Mouse (Mus musculus) hindlimb bud, embryonic 11.5 days (tissue): Measurements from ENCODE around the gene Naaladl1.
"Not testable (repeated sequence)": the region's sequence is repeated elsewhere in the genome, so short reads cannot be mapped to it uniquely, and the experiment has no call there.

Experiments used
- DNase-seq: peaks from one replicate; pipeline ENCODE4 v3.0.0-alpha.2; 2012; ENCODE audit warnings: low read depth, low spot score; ENCODE audit errors: extremely low spot score

The Naaladl1 gene

GRCm38 (mm10) chr19:6127760-6128341, 22.3 kb downstream of the Naaladl1 start, which contains the start of gene Snx15:
Gene Snx15, minus strand, starts transcription at chr19:6128304.
- peak; percentile 88 for DNase-seq

DNA sequence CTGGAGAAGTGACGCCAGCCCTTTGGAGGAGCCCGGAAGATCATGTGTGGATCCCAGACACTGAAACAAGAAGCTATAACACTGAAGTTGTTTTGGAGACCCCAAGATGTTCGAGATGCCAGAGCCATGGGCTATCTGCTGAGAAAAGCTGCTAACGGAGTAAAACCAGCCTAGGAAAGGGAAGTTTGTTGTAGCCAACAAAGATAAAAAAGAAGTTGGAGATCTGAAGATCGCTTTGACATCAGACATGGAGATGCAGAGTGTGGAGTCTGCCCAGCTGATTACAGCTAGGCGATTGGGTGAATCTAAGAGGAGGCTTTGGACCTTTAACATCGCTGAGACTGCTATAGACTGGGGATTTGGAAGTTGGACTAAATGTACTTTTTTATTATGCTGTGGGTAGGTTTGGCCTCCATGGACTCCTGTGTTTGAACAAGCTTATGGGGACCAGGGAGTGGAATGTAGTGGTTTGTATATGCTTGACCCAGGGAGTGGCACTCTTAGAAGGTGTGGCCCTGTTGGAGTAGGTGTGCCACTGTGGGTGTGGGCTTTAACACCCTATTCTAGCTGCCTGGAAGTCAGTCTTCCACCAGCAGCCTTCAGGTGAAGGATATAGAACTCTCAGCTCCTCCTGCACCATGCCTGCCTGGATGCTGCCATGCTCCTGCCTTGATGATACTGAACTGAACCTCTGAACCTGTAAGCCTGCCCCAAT, 25.0 kb downstream of the Naaladl1 start:
- not testable (repeated sequence) for DNase-seq

GRCm38 (mm10) chr19:6132171-6132827, 26.7 kb downstream of the Naaladl1 start:
- DNase-seq, result no peak

DNA sequence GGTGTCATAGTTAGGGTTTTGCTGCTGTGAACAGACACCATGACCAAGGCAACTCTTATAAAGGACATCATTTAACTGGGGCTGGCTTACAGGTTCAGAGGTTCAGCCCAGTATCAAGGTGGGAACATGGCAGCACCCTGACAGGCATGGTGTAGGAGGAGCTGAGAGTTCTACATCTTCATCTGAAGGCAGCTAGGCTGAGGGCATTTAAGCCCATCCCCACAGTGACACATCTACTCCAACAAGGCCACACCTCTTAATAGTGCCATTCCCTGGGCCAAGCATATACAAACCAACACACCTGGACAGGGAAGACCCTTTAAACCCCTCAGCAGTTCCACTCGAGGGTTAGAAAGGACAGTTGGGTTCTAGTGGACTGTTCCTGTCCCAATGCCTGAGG, 27.6 kb downstream of the Naaladl1 start:
- DNase-seq, result not testable (repeated sequence)

DNA sequence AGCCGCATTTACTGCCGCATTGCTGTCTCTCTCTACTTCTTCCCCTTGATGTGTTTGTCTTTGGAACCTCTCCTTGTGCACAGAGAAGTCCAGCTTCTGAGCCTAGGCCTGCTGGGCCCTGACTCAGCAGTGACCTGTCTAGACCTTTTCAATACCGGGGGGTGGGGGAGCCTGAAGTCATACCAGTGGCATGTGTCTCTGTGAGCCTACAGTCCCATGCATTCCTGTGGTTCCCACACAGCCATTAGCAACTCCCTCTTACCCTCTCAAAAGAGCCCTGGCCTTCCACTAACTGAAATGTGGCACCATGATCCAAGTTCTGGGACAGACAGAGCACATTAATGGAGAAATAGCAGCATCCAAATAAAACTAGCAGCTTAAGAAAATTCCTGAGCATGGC, 30.8 kb downstream of the Naaladl1 start:
- DNase-seq, result no peak

DNA sequence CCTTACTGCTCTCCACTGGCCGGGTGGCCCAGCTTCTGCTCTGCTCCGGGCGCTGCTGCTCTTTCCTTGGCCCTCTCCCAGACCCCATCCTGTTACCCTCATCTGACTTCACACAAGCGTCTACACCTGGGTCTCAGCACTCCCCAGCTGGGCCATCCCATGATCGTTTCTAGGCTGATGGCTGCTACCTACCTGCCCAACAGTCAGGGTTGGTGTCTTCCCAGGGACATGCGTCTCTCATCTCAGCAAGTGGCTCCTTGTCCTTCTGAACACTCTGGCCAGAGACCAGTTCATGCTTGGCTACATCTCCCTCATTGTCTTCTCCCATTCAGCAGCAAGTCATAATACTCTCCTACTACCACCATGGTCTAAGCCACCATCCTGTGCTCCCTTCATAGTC, 34.1 kb downstream of the Naaladl1 start:
- no peak for DNase-seq

DNA sequence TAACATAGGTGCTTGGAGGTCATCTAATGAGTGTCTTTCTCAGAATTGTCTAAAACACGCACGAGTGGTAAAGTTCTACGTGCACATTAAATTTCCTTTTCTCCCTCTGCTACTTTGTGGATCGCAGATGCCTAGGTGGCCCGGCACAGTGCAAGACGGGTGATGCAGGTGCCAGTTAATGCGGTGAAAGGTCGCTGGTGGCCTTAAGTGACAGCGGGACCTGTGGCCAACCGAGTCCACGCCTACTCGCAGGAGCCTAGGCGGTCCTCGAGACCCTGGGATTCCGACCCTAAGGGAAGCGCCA, 34.7 kb downstream of the Naaladl1 start:
- no peak for DNase-seq

GRCm38 (mm10) chr19:6140678-6141393, 35.3 kb downstream of the Naaladl1 start, which contains the start of gene Batf2:
Gene Batf2, plus strand, starts transcription at chr19:6140983.
- DNase-seq, result peak; percentile 90

- peak; percentile 87 for DNase-seq
These were observed 35.8 kb downstream of the Naaladl1 start, which contains the start of gene Arl2 for GRCm38 (mm10) chr19:6141394-6141749. Gene Arl2, minus strand, starts transcription at chr19:6141548.

DNA sequence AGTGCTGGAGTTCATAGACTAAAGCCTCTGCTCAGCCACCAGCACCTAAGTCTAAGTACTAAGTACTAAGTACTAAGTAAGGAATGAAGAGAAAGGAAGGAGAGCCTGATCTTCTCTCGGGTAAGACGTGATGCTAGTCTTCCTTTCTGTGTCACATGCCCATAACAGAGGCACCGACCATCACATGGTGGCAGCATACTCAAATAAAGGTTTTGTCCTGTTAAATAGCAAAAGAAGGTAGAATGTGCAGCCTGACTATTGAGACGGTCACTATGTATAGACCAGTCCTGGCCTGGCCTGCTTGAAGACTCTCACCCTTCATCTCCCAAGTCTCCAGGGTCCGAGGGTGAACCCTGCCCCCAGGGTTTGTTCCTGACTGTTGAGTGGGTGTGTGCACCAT, 39.3 kb downstream of the Naaladl1 start:
- no peak for DNase-seq

DNA sequence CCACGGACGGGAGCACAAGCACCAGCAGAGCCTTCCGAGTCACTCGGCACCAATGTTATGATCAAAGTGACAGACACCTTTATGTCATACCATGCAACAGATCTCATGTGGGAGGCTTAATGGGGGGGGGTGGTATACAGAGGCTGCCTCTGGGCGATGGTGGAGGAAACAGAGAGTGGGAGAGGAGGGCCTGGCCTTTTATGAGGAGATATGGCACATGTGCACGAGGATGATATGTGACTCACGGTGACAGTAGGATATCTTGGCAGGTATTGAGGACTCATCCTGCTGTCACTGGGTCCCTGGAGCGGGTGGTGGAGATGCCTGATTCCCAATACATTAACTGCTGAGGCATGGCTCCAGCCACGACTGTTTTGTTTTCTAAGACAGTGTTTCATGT, 49.6 kb downstream of the Naaladl1 start:
- no peak for DNase-seq

DNA sequence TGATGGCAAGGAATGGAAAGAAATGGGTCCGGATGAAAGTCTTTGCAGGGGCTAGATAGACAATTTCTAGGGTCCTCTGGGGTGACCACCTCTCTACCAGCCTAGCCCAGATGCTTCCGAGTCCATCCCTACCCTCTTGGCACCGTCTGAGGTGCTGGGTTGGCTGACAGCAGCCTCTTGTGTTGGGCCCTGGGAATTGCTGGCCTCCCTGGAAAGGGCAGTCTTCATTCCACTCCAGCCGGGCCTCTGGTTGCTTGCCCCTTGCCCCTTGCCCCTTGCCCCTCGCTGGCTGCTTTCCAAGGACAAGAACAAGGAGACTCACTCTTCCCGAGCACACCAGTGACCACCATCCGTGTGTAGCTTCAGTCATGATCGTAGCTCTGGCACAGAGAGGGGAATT, 50.8 kb downstream of the Naaladl1 start:
- no peak for DNase-seq

GRCm38 (mm10) chr19:6157220-6157619, 51.6 kb downstream of the Naaladl1 start:
- DNase-seq, result no peak

DNA sequence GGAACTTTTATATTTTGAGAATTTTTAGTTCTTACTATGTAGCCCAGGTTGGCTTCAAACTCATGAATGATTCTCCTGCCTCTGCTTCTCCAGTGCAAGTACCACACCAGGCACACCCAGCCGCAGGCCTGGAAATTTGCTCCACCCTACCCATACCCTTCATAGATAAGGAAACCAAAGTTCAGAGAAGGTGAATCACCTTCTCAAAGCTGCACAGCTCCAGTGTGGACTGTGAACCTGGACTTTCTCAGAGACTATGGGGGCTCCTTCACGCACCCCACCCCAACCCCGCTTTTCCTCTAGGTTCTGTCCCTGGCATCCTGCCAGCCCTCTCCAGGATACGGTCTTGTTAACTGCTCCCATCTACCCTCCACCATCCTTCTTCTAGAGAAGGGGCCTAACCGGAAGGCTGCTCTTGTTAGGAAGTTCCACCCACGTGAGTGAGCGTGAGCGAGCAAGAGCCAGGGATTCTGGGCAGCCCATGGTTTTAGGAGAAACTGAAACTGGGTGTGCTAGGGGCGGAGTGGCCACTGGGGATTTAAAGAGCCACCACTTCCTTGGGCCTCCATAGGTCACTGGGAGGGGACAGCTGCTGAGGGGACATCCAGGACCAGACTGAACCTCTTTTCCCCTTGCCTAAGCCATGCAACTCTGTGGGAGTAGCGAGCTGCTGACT, 58.4 kb downstream of the Naaladl1 start:
- no peak for DNase-seq
